Mouse (Mus musculus): ENCODE data around the gene Lhfpl3.

Lhfpl3 gene

GRCm38 (mm10) chr5:23273309-23273708, 527.5 kb downstream of the Lhfpl3 start:
- no peak for DNase-seq (ENCODE audit: inconsistent age in 2 of 2, low spot score in 1 of 2)

- no peak for DNase-seq (ENCODE audit: inconsistent age in 2 of 2, low spot score in 1 of 2)
Observed at GRCm38 (mm10) chr5:23279364-23279763, 533.5 kb downstream of the Lhfpl3 start.

GRCm38 (mm10) chr5:23284884-23285283, 539.0 kb downstream of the Lhfpl3 start:
- peak in 1 of 2 experiments; percentile 45 for DNase-seq (ENCODE audit: inconsistent age in 2 of 2, low spot score in 1 of 2)

- DNase-seq (ENCODE audit: inconsistent age in 2 of 2, low spot score in 1 of 2), result no peak
Observed at GRCm38 (mm10) chr5:23289149-23289548, 543.3 kb downstream of the Lhfpl3 start.
